Mouse (Mus musculus) MEL (cell line): ENCODE measurements around the gene Apba1. TPM values are rescaled to one million over a fixed set of nuclear protein-coding genes. Genes with fewer than 3 reads are reported as not detected.

ENCODE experiments used
- DNase-seq: peaks from one replicate; pipeline ENCODE4 v3.0.0; 2011; ENCODE audit warnings: low read depth, low spot score
- H3K27ac ChIP-seq: 2 replicates; pipeline ENCODE4 v1.5.1; 2012; ENCODE audit warnings: low read depth, mild to moderate bottlenecking, control low read depth, low read length, moderate library complexity; ENCODE audit not compliant: control insufficient read depth
- H3K27me3 ChIP-seq, 2 experiments: fragments of 150-350 bp in 1 of 2; sonication (generic) in 1 of 2; 2 replicates each; pipeline ENCODE4 v1.6.1; 2012; ENCODE audit warnings: low read length in 2 of 2, mild to moderate bottlenecking in 2 of 2, improper control_type of control experiment in 1 of 2, moderate library complexity in 1 of 2; ENCODE audit not compliant: insufficient read depth in 2 of 2, control insufficient read depth in 1 of 2
- H3K36me3 ChIP-seq, 2 experiments: 2 replicates each; pipeline ENCODE4 v1.6.1; 2012 to 2014; ENCODE audit warnings: low read length in 2 of 2, improper control_type of control experiment in 1 of 2, inconsistent platforms in 1 of 2, mild to moderate bottlenecking in 1 of 2; ENCODE audit not compliant: insufficient read depth in 2 of 2, control insufficient read depth in 1 of 2
- H3K4me1 ChIP-seq, 2 experiments: fragments of 150-350 bp in 1 of 2; sonication (generic) in 1 of 2; 2 replicates each; pipeline ENCODE4 v1.6.1; 2012; ENCODE audit warnings: low read length in 2 of 2, improper control_type of control experiment in 1 of 2, mild to moderate bottlenecking in 1 of 2; ENCODE audit not compliant: insufficient read depth in 2 of 2, control insufficient read depth in 1 of 2
- H3K4me3 ChIP-seq, 2 experiments: fragments of 150-350 bp in 1 of 2; sonication (generic) in 1 of 2; 2 replicates each; pipeline ENCODE4 v1.5.1; 2012; ENCODE audit warnings: low read depth in 2 of 2, low read length in 2 of 2, mild to moderate bottlenecking in 2 of 2, moderate library complexity in 2 of 2, control low read depth in 1 of 2, improper control_type of control experiment in 1 of 2; ENCODE audit not compliant: control insufficient read depth in 1 of 2, insufficient read depth in 1 of 2
- H3K79me2 ChIP-seq: 2 replicates; pipeline ENCODE4 v1.6.1; 2012; ENCODE audit warnings: mild to moderate bottlenecking, low read length, moderate library complexity; ENCODE audit not compliant: control insufficient read depth, poor library complexity, insufficient read depth
- H3K9ac ChIP-seq: 2 replicates; pipeline ENCODE4 v1.6.1; 2012; ENCODE audit warnings: low read depth, mild to moderate bottlenecking, control low read depth, low read length, moderate library complexity; ENCODE audit not compliant: control insufficient read depth, poor library complexity, severe bottlenecking
- H3K9me3 ChIP-seq: fragments of 150-350 bp; sonication (generic); replicated peaks from 2 replicates; pipeline ENCODE4 v1.6.1; 2012; ENCODE audit warnings: mild to moderate bottlenecking, low read length, improper control_type of control experiment, moderate library complexity; ENCODE audit not compliant: insufficient read depth
- CHD2 ChIP-seq: IDR thresholded peaks from 2 replicates; pipeline ENCODE4 v1.6.1; 2011; ENCODE audit warnings: low read length, improper control_type of control experiment
- ELF1 ChIP-seq: IDR thresholded peaks from 2 replicates; pipeline ENCODE4 v1.6.1; 2014; ENCODE audit warnings: low read depth, mild to moderate bottlenecking, inconsistent platforms, low read length, improper control_type of control experiment, moderate library complexity
- EP300 ChIP-seq, 2 experiments: IDR thresholded peaks; 2 replicates each; pipeline ENCODE4 v1.6.1; 2011; ENCODE audit warnings: improper control_type of control experiment in 2 of 2, low read length in 2 of 2, low read depth in 1 of 2, mild to moderate bottlenecking in 1 of 2
- ETS1 ChIP-seq: IDR thresholded peaks from 2 replicates; pipeline ENCODE4 v1.6.1; 2012; ENCODE audit warnings: low read depth, mild to moderate bottlenecking, inconsistent platforms, low read length, improper control_type of control experiment, moderate library complexity
- JUND ChIP-seq: IDR thresholded peaks from 2 replicates; pipeline ENCODE4 v1.6.1; 2011; ENCODE audit warnings: low read depth, mild to moderate bottlenecking, improper control_type of control experiment, low read length
- KAT2A ChIP-seq: conservative IDR thresholded peaks from 2 replicates; pipeline ENCODE4 v1.6.1; 2012; ENCODE audit warnings: low read depth, low read length, improper control_type of control experiment, inconsistent platforms
- MAZ ChIP-seq: IDR thresholded peaks from 2 replicates; pipeline ENCODE4 v1.6.1; 2012; ENCODE audit warnings: low read depth, mild to moderate bottlenecking, inconsistent platforms, low read length, improper control_type of control experiment
- MEF2A ChIP-seq: IDR thresholded peaks from 2 replicates; pipeline ENCODE4 v1.6.1; 2014; ENCODE audit warnings: low read depth, mild to moderate bottlenecking, inconsistent platforms, low read length, improper control_type of control experiment; ENCODE audit not compliant: poor library complexity, insufficient replicate concordance, severe bottlenecking; ENCODE audit errors: extremely low read depth
- MYB ChIP-seq: IDR thresholded peaks from 2 replicates; pipeline ENCODE4 v1.6.1; 2011; ENCODE audit warnings: mild to moderate bottlenecking, low read depth, low read length, improper control_type of control experiment
- NRF1 ChIP-seq: IDR thresholded peaks from 2 replicates; pipeline ENCODE4 v1.6.1; 2014; ENCODE audit warnings: low read depth, mild to moderate bottlenecking, inconsistent platforms, low read length, improper control_type of control experiment, moderate library complexity; ENCODE audit not compliant: poor library complexity, insufficient read depth, severe bottlenecking
- POLR2A ChIP-seq, 2 experiments: IDR thresholded peaks; 2 replicates each; pipeline ENCODE4 v1.6.1; 2011 to 2012; ENCODE audit warnings: low read length in 2 of 2, mild to moderate bottlenecking in 2 of 2, control low read depth in 1 of 2, improper control_type of control experiment in 1 of 2, low read depth in 1 of 2, moderate library complexity in 1 of 2; ENCODE audit not compliant: control insufficient read depth in 1 of 2, insufficient read depth in 1 of 2, poor library complexity in 1 of 2
- POLR2AphosphoS2 ChIP-seq: IDR thresholded peaks from 2 replicates; pipeline ENCODE4 v1.6.1; 2011; ENCODE audit warnings: low read length, improper control_type of control experiment
- RAD21 ChIP-seq: IDR thresholded peaks from 2 replicates; pipeline ENCODE4 v1.6.1; 2011; ENCODE audit warnings: mild to moderate bottlenecking, low read depth, low read length, improper control_type of control experiment
- SIN3A ChIP-seq: IDR thresholded peaks from 2 replicates; pipeline ENCODE4 v1.6.1; 2012; ENCODE audit warnings: low read length, improper control_type of control experiment, inconsistent platforms
- SMC3 ChIP-seq: IDR thresholded peaks from 2 replicates; pipeline ENCODE4 v1.6.1; 2011; ENCODE audit warnings: low read depth, low read length, improper control_type of control experiment
- TAL1 ChIP-seq: IDR thresholded peaks from 2 replicates; pipeline ENCODE4 v1.6.1; 2012; ENCODE audit warnings: mild to moderate bottlenecking, inconsistent platforms, low read length, moderate library complexity, mixed read lengths
- TBP ChIP-seq: IDR thresholded peaks from 2 replicates; pipeline ENCODE4 v1.8.0; 2011; ENCODE audit warnings: low read depth, low read length, improper control_type of control experiment
- TCF12 ChIP-seq: IDR thresholded peaks from 2 replicates; pipeline ENCODE4 v1.6.1; 2014; ENCODE audit warnings: low read depth, mild to moderate bottlenecking, inconsistent platforms, low read length, improper control_type of control experiment, moderate library complexity
- USF1 ChIP-seq: IDR thresholded peaks from 2 replicates; pipeline ENCODE4 v1.6.1; 2014; ENCODE audit warnings: low read depth, mild to moderate bottlenecking, inconsistent platforms, low read length, improper control_type of control experiment, moderate library complexity
- USF2 ChIP-seq, 2 experiments: IDR thresholded peaks; 2 replicates each; pipeline ENCODE4 v1.6.1; 2011 to 2012; ENCODE audit warnings: improper control_type of control experiment in 2 of 2, low read length in 2 of 2, borderline replicate concordance in 1 of 2, inconsistent platforms in 1 of 2, low read depth in 1 of 2, mild to moderate bottlenecking in 1 of 2; ENCODE audit not compliant: insufficient read depth in 1 of 2
- ZNF384 ChIP-seq: IDR thresholded peaks from 2 replicates; pipeline ENCODE4 v1.6.1; 2012; ENCODE audit warnings: low read depth, mild to moderate bottlenecking, inconsistent platforms, low read length, improper control_type of control experiment
- polyA plus RNA-seq, 2 experiments: library from polyadenylated mRNA; stranded (reverse) in 1 of 2; unstranded in 1 of 2; fragments of >175 nt in 1 of 2; fragments of >200 nt in 1 of 2; gene quantifications; 2 replicates each; pipeline versions ENCODE4 v1.2.1 to v1.2.4; 2012; ENCODE audit warnings: low replicate concordance in 2 of 2, low read depth in 1 of 2; ENCODE audit not compliant: insufficient read length in 2 of 2, insufficient read depth in 1 of 2, missing spikeins in 1 of 2
- total RNA-seq: library from RNA; depleted of rRNA; stranded (reverse); fragments of 300-350 nt; gene quantifications from 2 replicates; pipeline ENCODE4 v1.2.3, GENCODE M21; 2012

The Apba1 gene
- total and polyA plus RNA-seq, 3 experiments: under 0.01 to 0.03 TPM; not detected in 1

- no peak overlapping the region for H3K27ac ChIP-seq
- H3K9ac ChIP-seq: no peak overlapping the region
- no peaks in the 10 kb centered on the region for H3K4me1 ChIP-seq
- no peak overlapping the region for H3K4me3 ChIP-seq
- DNase-seq: no peak
- H3K79me2 ChIP-seq: no peaks in the 10 kb centered on the region
- H3K27me3 ChIP-seq: no peaks in the 10 kb centered on the region
- no peaks in the 10 kb centered on the region for H3K9me3 ChIP-seq
- no peak for TF ChIP-seq TBP
- no peak for TF ChIP-seq ZNF384
- no peak for TF ChIP-seq USF1
- no peak for TF ChIP-seq CHD2
- no peak for TF ChIP-seq POLR2A (IDR thresholded peaks at IDR 0.05; ENCODE audit: control insufficient read depth in 1 of 2, insufficient read depth in 1 of 2, low read depth in 1 of 2, low read length in 2 of 2, poor library complexity in 1 of 2)
- TF ChIP-seq EP300 (IDR thresholded peaks at IDR 0.05; ENCODE audit: low read depth in 1 of 2, low read length in 2 of 2): no peak
- no peak for TF ChIP-seq RAD21
- TF ChIP-seq ELF1: no peak
- no peak for TF ChIP-seq SIN3A
- TF ChIP-seq TCF12: no peak
- no peak for TF ChIP-seq USF2 (IDR thresholded peaks at IDR 0.05; ENCODE audit: borderline replicate concordance in 1 of 2, insufficient read depth in 1 of 2, low read depth in 1 of 2, low read length in 2 of 2)
- TF ChIP-seq POLR2AphosphoS2: no peak
- TF ChIP-seq MAZ: no peak
- no peak for TF ChIP-seq TAL1
- TF ChIP-seq MYB: no peak
- TF ChIP-seq JUND: no peak
- H3K36me3 ChIP-seq: no peaks in the 10 kb centered on the region
Observed at GRCm38 (mm10) chr19:23960275-23960674, 201.6 kb downstream of the Apba1 start.

GRCm38 (mm10) chr19:23960831-23961447 lies 202.3 kb downstream of the Apba1 start:
- no peak for DNase-seq
- Histone ChIP-seq H3K4me3 (no peak overlapping the region), H3K9ac (no peak overlapping the region), H3K27ac (no peak overlapping the region), H3K36me3 (no peaks in the 10 kb centered on the region), H3K4me1 (no peaks in the 10 kb centered on the region), H3K79me2 (no peaks in the 10 kb centered on the region), H3K27me3 (no peaks in the 10 kb centered on the region), H3K9me3 (no peaks in the 10 kb centered on the region)
- TF ChIP-seq POLR2AphosphoS2 (no peak), ETS1 (no peak), ZNF384 (no peak), CHD2 (no peak), EP300 (IDR thresholded peaks at IDR 0.05; ENCODE audit: low read depth in 1 of 2, low read length in 2 of 2) (no peak), KAT2A (no peak), SMC3 (no peak), TAL1 (no peak), NRF1 (no peak), USF1 (no peak), MEF2A (no peak)
